Mouse (Mus musculus) CH12.LX (cell line): ENCODE measurements at regions not wholly inside any gene's neighbourhood (a gene's known extent, or its start where the extent isn't known, plus 50 kb on each side); places are given as distances from the start of the nearest gene placed in this dataset.

Source experiments
- DNase-seq: peaks from one replicate; pipeline ENCODE4 v3.0.0-alpha.2; 2013; ENCODE audit errors: extremely low read depth
- H3K27ac ChIP-seq: 2 replicates; pipeline ENCODE4 v1.5.1; 2012; ENCODE audit warnings: low read depth, mild to moderate bottlenecking, control low read depth, moderate library complexity; ENCODE audit not compliant: insufficient read depth
- H3K27me3 ChIP-seq: replicated peaks from 2 replicates; pipeline ENCODE3; 2012; ENCODE audit warnings: inconsistent platforms
- H3K36me3 ChIP-seq, 2 experiments: replicated peaks in 1 of 2; 2 replicates each; pipeline versions ENCODE3 to v1.6.1; 2012; ENCODE audit warnings: inconsistent platforms in 1 of 2, low read length in 1 of 2, mild to moderate bottlenecking in 1 of 2, mixed read lengths in 1 of 2, moderate library complexity in 1 of 2; ENCODE audit not compliant: control insufficient read depth in 1 of 2, insufficient read depth in 1 of 2
- H3K4me1 ChIP-seq, 2 experiments: 2 replicates each; pipeline ENCODE4 v1.6.1; 2012; ENCODE audit warnings: inconsistent platforms in 1 of 2, moderate library complexity in 1 of 2; ENCODE audit not compliant: insufficient read depth in 2 of 2, control insufficient read depth in 1 of 2
- H3K4me2 ChIP-seq: 2 replicates; pipeline ENCODE4 v1.6.1; 2012; ENCODE audit warnings: low read depth, mild to moderate bottlenecking, control low read depth; ENCODE audit not compliant: poor library complexity, insufficient read depth, severe bottlenecking
- H3K4me3 ChIP-seq, 3 experiments: fragments of 150-350 bp in 1 of 3; sonication (generic) in 1 of 3; replicated peaks in 1 of 3; 2 replicates each; pipeline versions ENCODE3 to v1.5.1; 2011 to 2012; ENCODE audit warnings: low read depth in 2 of 3, low read length in 2 of 3, mild to moderate bottlenecking in 2 of 3, moderate library complexity in 2 of 3, control low read depth in 1 of 3, improper control_type of control experiment in 1 of 3, inconsistent platforms in 1 of 3, mixed read lengths in 1 of 3; ENCODE audit not compliant: poor library complexity in 1 of 3
- H3K79me2 ChIP-seq: replicated peaks from 2 replicates; pipeline ENCODE4 v1.6.1; 2012; ENCODE audit warnings: mild to moderate bottlenecking, moderate library complexity; ENCODE audit not compliant: control insufficient read depth, poor library complexity, insufficient read depth, severe bottlenecking; ENCODE audit errors: extremely low read depth
- H3K9ac ChIP-seq: 2 replicates; pipeline ENCODE4 v1.6.1; 2012; ENCODE audit warnings: low read depth, mild to moderate bottlenecking, control low read depth, moderate library complexity; ENCODE audit not compliant: insufficient read depth
- H3K9me3 ChIP-seq: replicated peaks from 2 replicates; pipeline ENCODE3; 2012; ENCODE audit warnings: low read length, inconsistent platforms, mixed read lengths
- CHD1 ChIP-seq: IDR thresholded peaks from 2 replicates; pipeline ENCODE4 v1.6.1; 2012; ENCODE audit warnings: low read depth, low read length, improper control_type of control experiment, inconsistent platforms
- CHD2 ChIP-seq: IDR thresholded peaks from 2 replicates; pipeline ENCODE4 v1.6.1; 2011; ENCODE audit warnings: low read length, improper control_type of control experiment
- ELF1 ChIP-seq: IDR thresholded peaks from 2 replicates; pipeline ENCODE4 v1.6.1; 2014; ENCODE audit warnings: low read depth, mild to moderate bottlenecking, inconsistent platforms, low read length, improper control_type of control experiment
- HCFC1 ChIP-seq: IDR thresholded peaks from 2 replicates; pipeline ENCODE4 v1.6.1; 2012; ENCODE audit warnings: low read depth, mild to moderate bottlenecking, inconsistent platforms, low read length, improper control_type of control experiment
- JUN ChIP-seq: IDR thresholded peaks from 2 replicates; pipeline ENCODE4 v1.6.1; 2011; ENCODE audit warnings: low read depth, mild to moderate bottlenecking, low read length, improper control_type of control experiment, moderate library complexity; ENCODE audit not compliant: insufficient read depth
- JUND ChIP-seq: conservative IDR thresholded peaks from 2 replicates; pipeline ENCODE4 v1.6.1; 2011; ENCODE audit warnings: low read depth, low read length, improper control_type of control experiment
- MAX ChIP-seq: IDR thresholded peaks from 2 replicates; pipeline ENCODE4 v1.6.1; 2011; ENCODE audit warnings: low read length, improper control_type of control experiment
- MXI1 ChIP-seq: IDR thresholded peaks from 2 replicates; pipeline ENCODE4 v1.6.1; 2011; ENCODE audit warnings: mild to moderate bottlenecking, low read depth, low read length, improper control_type of control experiment
- POLR2AphosphoS2 ChIP-seq: IDR thresholded peaks from 2 replicates; pipeline ENCODE4 v1.6.1; 2011; ENCODE audit warnings: low read depth, low read length, improper control_type of control experiment
- RAD21 ChIP-seq: IDR thresholded peaks from 2 replicates; pipeline ENCODE4 v1.6.1; 2011; ENCODE audit warnings: low read depth, mild to moderate bottlenecking, low read length, improper control_type of control experiment, moderate library complexity
- SIN3A ChIP-seq: IDR thresholded peaks from 2 replicates; pipeline ENCODE4 v1.6.1; 2012; ENCODE audit warnings: low read length, improper control_type of control experiment, inconsistent platforms
- SMC3 ChIP-seq: IDR thresholded peaks from 2 replicates; pipeline ENCODE4 v1.6.1; 2011; ENCODE audit warnings: low read depth, low read length, improper control_type of control experiment
- TCF12 ChIP-seq: IDR thresholded peaks from 2 replicates; pipeline ENCODE4 v1.6.1; 2014; ENCODE audit warnings: low read depth, mild to moderate bottlenecking, inconsistent platforms, low read length, improper control_type of control experiment
- USF1 ChIP-seq: IDR thresholded peaks from 2 replicates; pipeline ENCODE4 v1.6.1; 2014; ENCODE audit warnings: low read depth, mild to moderate bottlenecking, inconsistent platforms, low read length, improper control_type of control experiment
- USF2 ChIP-seq: conservative IDR thresholded peaks from 2 replicates; pipeline ENCODE4 v1.6.1; 2011; ENCODE audit warnings: low read depth, low read length, improper control_type of control experiment
- ZNF384 ChIP-seq: IDR thresholded peaks from 2 replicates; pipeline ENCODE4 v1.6.1; 2012; ENCODE audit warnings: low read depth, low read length, improper control_type of control experiment, inconsistent platforms
- dilution Hi-C: fragments of 300-500 bp; cut with MboI; formaldehyde crosslinking; loops from 2 replicates; pipeline ENCODE4 v1.14.3; 2020; ENCODE audit warnings: low sequenced_read_pairs; ENCODE audit not compliant: extremely low pct_unique_long_range_greater_than_20kb, extremely low pct_ligation_motif_present
- in situ Hi-C: fragments of 300-500 bp; cut with MboI; formaldehyde crosslinking; loops from 3 replicates; pipeline ENCODE4 v1.14.3; 2019; ENCODE audit warnings: low sequenced_read_pairs, low pct_ligation_motif_present, low pct_unique_long_range_greater_than_20kb, mixed read lengths

DNA sequence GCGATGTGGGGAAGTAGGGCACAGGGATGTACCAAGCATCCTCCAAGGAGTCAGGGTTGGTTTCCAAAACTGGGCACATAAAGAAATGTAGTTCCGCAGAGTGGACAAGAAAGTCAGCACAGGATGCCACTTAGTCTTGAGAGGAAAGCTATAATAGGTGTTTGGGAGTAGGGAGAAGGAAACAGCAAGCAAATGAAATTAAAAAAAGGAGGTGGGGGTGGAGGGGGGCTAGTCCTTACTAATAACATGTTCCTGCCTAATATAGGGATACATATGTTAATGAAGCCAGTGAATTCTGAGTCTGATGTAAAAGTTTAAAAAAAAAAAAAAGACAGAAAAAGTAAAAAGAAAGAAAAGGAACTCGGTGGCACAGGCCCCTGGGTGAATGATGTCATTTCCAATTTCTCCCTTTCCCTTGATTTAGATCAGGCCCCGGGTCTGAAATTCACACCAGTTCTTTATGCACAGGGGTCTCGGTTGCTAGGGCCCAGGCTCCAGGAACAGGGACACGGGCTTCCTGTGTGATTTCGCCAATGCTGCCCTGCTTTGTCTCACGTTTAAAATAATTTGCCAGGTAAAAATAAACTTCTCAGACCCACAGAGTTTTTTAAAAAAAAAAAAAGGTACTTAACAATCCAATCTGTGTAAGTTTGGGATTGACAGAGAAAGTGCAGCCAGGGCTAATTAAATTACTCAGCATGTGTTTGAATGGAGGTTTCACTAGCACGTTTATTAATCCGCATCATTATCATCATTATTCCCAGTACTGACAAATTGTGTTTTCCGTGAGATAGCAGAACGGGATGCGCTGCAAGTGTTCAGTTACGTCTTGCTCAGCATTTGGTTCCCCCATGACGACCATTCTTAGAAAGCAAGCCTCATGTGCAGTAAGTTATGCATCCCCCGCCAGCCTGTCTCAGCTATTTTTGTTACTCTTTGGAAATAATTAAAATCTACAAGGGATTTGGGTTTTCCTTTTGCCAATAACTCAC lies 172.8 kb upstream of the Slc25a13 start:
- H3K4me2 ChIP-seq = no peak overlapping the region
- H3K27me3 ChIP-seq = no peaks in the 10 kb centered on the region
- DNase-seq = no peak
- no peak overlapping the region for H3K9ac ChIP-seq
- dilution Hi-C loops (no loop called here), in situ Hi-C loops (no loop called here)
- no peaks in the 10 kb centered on the region for H3K9me3 ChIP-seq
- no peak overlapping the region for H3K4me3 ChIP-seq
- H3K27ac ChIP-seq = no peak overlapping the region
- no peaks in the 10 kb centered on the region for H3K36me3 ChIP-seq
- H3K4me1 ChIP-seq = no peaks in the 10 kb centered on the region
- no peaks in the 10 kb centered on the region for H3K79me2 ChIP-seq
- no peak for TF ChIP-seq ZNF384
- TF ChIP-seq ELF1 = no peak
- no peak for TF ChIP-seq RAD21
- TF ChIP-seq USF1 = no peak
- no peak for TF ChIP-seq USF2
- no peak for TF ChIP-seq MAX
- no peak for TF ChIP-seq TCF12
- no peak for TF ChIP-seq POLR2AphosphoS2
- no peak for TF ChIP-seq JUND
- TF ChIP-seq CHD1 = no peak
- no peak for TF ChIP-seq HCFC1

DNA sequence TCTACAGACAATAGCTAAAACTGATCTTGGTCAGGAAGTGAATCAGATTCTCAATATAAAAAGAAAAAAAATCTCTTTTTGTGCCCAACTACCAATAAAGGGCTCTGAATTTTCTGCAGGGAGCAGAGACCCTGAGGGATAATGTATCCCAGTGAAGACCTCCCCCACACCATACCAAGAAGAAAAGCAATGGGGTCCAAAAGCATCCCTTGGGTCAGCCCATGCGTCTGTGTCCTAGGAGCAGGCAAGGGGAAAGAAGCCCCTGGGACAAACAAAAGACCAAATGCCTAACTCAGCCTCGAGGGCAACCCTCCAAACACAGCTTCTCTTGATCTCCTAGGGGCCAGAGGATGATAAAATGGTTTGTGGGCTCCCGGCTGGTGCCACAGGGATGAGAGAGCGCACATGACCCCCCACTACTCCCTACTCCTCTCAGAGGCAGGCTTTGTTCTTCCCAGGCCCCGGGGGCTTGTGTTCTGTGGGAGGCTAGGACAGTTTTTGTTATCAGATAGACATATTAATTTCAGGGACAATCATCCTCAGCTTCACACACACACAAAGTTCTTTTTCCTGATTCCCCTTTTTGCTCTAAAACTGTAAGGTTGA lies 172.0 kb upstream of the Slc25a13 start:
- H3K4me1 ChIP-seq = no peaks in the 10 kb centered on the region
- dilution Hi-C loops = no loop called here

More for the DNA sequence above, 172.0 kb upstream of the Slc25a13 start:
- in situ Hi-C loops = no loop called here
- Histone ChIP-seq H3K27ac (no peak overlapping the region), H3K4me3 (no peak overlapping the region), H3K9me3 (no peaks in the 10 kb centered on the region), H3K79me2 (no peaks in the 10 kb centered on the region), H3K27me3 (no peaks in the 10 kb centered on the region), H3K9ac (no peak overlapping the region), H3K4me2 (no peak overlapping the region), H3K36me3 (no peaks in the 10 kb centered on the region)
- TF ChIP-seq HCFC1 = no peak
- no peak for TF ChIP-seq MXI1
- TF ChIP-seq SMC3 = no peak
- no peak for TF ChIP-seq USF1
- no peak for TF ChIP-seq CHD1
- no peak for TF ChIP-seq CHD2
- no peak for TF ChIP-seq POLR2AphosphoS2
- no peak for TF ChIP-seq SIN3A
- TF ChIP-seq RAD21 = no peak
- no peak for TF ChIP-seq JUN
- no peak for DNase-seq
